Comparison of ENCODE assay signal across 32 mouse cellular contexts in genomic region chr2:64695974-64696373, GRCm38 (mm10).
DNase-seq lines count a peak whose midpoint lies in the region; ATAC-seq and TF ChIP-seq lines count a peak whose summit lies in the region.
"Had no signal": no experiment of that assay in that cellular context is flagged by ENCODE, and none has a peak within 500 bp of the region (broad histone marks: within the 10 kb centered on the region; RNA-seq: fewer than 3 reads in every experiment).

No protein-coding gene starts in this region.

- H3K4me3 ChIP-seq in forebrain, embryonic 14.5 days (ENCODE audit: low read depth, low read length): no peak overlapping the region
- no peak overlapping the region for H3K4me3 ChIP-seq in forebrain, embryonic 11.5 days (ENCODE audit: low read depth, low read length)
- no peak overlapping the region for H3K4me3 ChIP-seq in forebrain, postnatal 0 days (ENCODE audit: low read depth, low read length)
- H3K4me3 ChIP-seq: embryonic facial prominence, embryonic 10.5 days; embryonic facial prominence, embryonic 13.5 days; erythroblast, embryonic 14.5 days; gastrocnemius, adult 2 months; heart, embryonic 10.5 days; heart, embryonic 13.5 days had no signal

- DNase-seq in forebrain, embryonic 14.5 days (ENCODE audit: low spot score): peak; percentile 51
- DNase-seq in forebrain, embryonic 11.5 days (ENCODE audit: low spot score): no peak
- DNase-seq in layer of hippocampus, adult 18-20 months (ENCODE audit: low spot score in 2 of 2): peak; percentile 3 to 37
- no peak for DNase-seq in layer of hippocampus, postnatal 10 days (ENCODE audit: low spot score in 2 of 2)
- peak; percentile 21 for DNase-seq in forebrain, postnatal 0 days
- peak; percentile 20 to 26 for DNase-seq in layer of hippocampus, postnatal 36 days
- no peak for DNase-seq in adrenal gland, adult 8-10 months
- DNase-seq in Muller cell, postnatal 12 days (ENCODE audit: inconsistent ontology term): no peak
- DNase-seq: adrenal gland, postnatal 10 days; adrenal gland, postnatal 36 days; B cell, adult 2 months; cerebellum, adult 11-12 months; cerebellum, adult 8-10 months; cerebellum, postnatal 36 days; embryo, embryonic 11 days; gastrocnemius, adult 2 months; gastrocnemius, postnatal 25 days; heart, adult 18-20 months; heart, postnatal 14 days; heart, postnatal 4 days; kidney, adult 18-20 months had no signal

- no peak overlapping the region for H3K27ac ChIP-seq in forebrain, embryonic 14.5 days (ENCODE audit: low read depth, low read length)
- no peak overlapping the region for H3K27ac ChIP-seq in forebrain, embryonic 11.5 days (ENCODE audit: low read depth, low read length)
- no peak overlapping the region for H3K27ac ChIP-seq in forebrain, postnatal 0 days (ENCODE audit: low read depth, low read length)
- H3K27ac ChIP-seq: embryonic facial prominence, embryonic 10.5 days; embryonic facial prominence, embryonic 13.5 days; gastrocnemius, adult 2 months; heart, embryonic 10.5 days; heart, embryonic 13.5 days; hindbrain, embryonic 14.5 days; hindbrain, postnatal 0 days had no signal

- peak; percentile 55; the same call in 1 of the 2 replicates for ATAC-seq in forebrain, embryonic 14.5 days
- no peak for ATAC-seq in forebrain, embryonic 11.5 days (replicated peaks; ENCODE audit: low FRiP score)
- peak; percentile 64 for ATAC-seq in forebrain, postnatal 0 days
- ATAC-seq: hindbrain, postnatal 0 days; inflammation-experienced regulatory T-cells, adult 6 months; intestine, embryonic 16.5 days had no signal

- H3K27me3 ChIP-seq in forebrain, embryonic 14.5 days (replicated peaks; ENCODE audit: control insufficient read depth, insufficient read depth, low read length): no peaks in the 10 kb centered on the region
- H3K27me3 ChIP-seq in forebrain, embryonic 11.5 days (ENCODE audit: control insufficient read depth, insufficient read depth, low read length): no peaks in the 10 kb centered on the region
- H3K27me3 ChIP-seq in forebrain, postnatal 0 days (ENCODE audit: insufficient read depth, low read length): no peaks in the 10 kb centered on the region
- H3K27me3 ChIP-seq: CH12.LX; embryonic facial prominence, embryonic 13.5 days; heart, embryonic 13.5 days had no signal

- no peak for TF ChIP-seq CTCF in forebrain, postnatal 0 days (IDR thresholded peaks at IDR 0.05; ENCODE audit: low read depth)

- H3K9ac ChIP-seq in forebrain, embryonic 14.5 days (ENCODE audit: low read length): no peak overlapping the region
- H3K9ac ChIP-seq in forebrain, embryonic 11.5 days (ENCODE audit: low read length): no peak overlapping the region
- no peak overlapping the region for H3K9ac ChIP-seq in forebrain, postnatal 0 days
- H3K9ac ChIP-seq: embryonic facial prominence, embryonic 13.5 days; heart, embryonic 13.5 days; hindbrain, embryonic 14.5 days had no signal

- no peaks in the 10 kb centered on the region for H3K36me3 ChIP-seq in forebrain, embryonic 14.5 days (ENCODE audit: control insufficient read depth, insufficient read depth, low read length)
- H3K36me3 ChIP-seq in forebrain, embryonic 11.5 days (ENCODE audit: control insufficient read depth, insufficient read depth, low read length): no peaks in the 10 kb centered on the region
- H3K36me3 ChIP-seq in forebrain, postnatal 0 days (ENCODE audit: insufficient read depth): no peaks in the 10 kb centered on the region
- H3K36me3 ChIP-seq: embryonic facial prominence, embryonic 10.5 days; embryonic facial prominence, embryonic 13.5 days; G1E; heart, embryonic 10.5 days; heart, embryonic 13.5 days had no signal

- 71% methylated on average over 1 of the region's 1 CpGs for WGBS in forebrain, embryonic 14.5 days
- WGBS in forebrain, embryonic 11.5 days: 83% methylated on average over 1 of the region's 1 CpGs
- 59% methylated on average over 1 of the region's 1 CpGs for WGBS in forebrain, postnatal 0 days

- no peaks in the 10 kb centered on the region for H3K4me1 ChIP-seq in forebrain, embryonic 14.5 days (ENCODE audit: control insufficient read depth, insufficient read depth, low read length)
- H3K4me1 ChIP-seq in forebrain, embryonic 11.5 days (replicated peaks; ENCODE audit: control insufficient read depth, insufficient read depth, low read length): no peaks in the 10 kb centered on the region
- H3K4me1 ChIP-seq in forebrain, postnatal 0 days (ENCODE audit: insufficient read depth): no peaks in the 10 kb centered on the region
- H3K4me1 ChIP-seq: embryonic facial prominence, embryonic 10.5 days; embryonic facial prominence, embryonic 13.5 days; heart, embryonic 10.5 days; heart, embryonic 13.5 days had no signal

- H3K9me3 ChIP-seq in forebrain, embryonic 14.5 days (replicated peaks; ENCODE audit: control insufficient read depth, low read length): no peaks in the 10 kb centered on the region
- H3K9me3 ChIP-seq in forebrain, embryonic 11.5 days (ENCODE audit: control insufficient read depth, low read length): no peaks in the 10 kb centered on the region
- no peaks in the 10 kb centered on the region for H3K9me3 ChIP-seq in forebrain, postnatal 0 days (ENCODE audit: low read length)
- H3K9me3 ChIP-seq: embryonic facial prominence, embryonic 10.5 days; embryonic facial prominence, embryonic 13.5 days; G1E; heart, embryonic 10.5 days; heart, embryonic 13.5 days had no signal

- no peak overlapping the region for H3K4me2 ChIP-seq in forebrain, embryonic 14.5 days (ENCODE audit: low read length)
- H3K4me2 ChIP-seq in forebrain, embryonic 11.5 days (ENCODE audit: low read depth, low read length, severe bottlenecking): no peak overlapping the region
- H3K4me2 ChIP-seq in forebrain, postnatal 0 days (ENCODE audit: low read depth): no peak overlapping the region
- H3K4me2 ChIP-seq: embryonic facial prominence, embryonic 13.5 days; heart, embryonic 13.5 days; hindbrain, embryonic 14.5 days had no signal

Comparison
In these comparisons a context has a peak if more than half of its experiments do, and no peak if none do; other contexts are left out.
1. DNase-seq: peak in forebrain, embryonic 14.5 days (single experiment), layer of hippocampus, adult 18-20 months (2 of 2), forebrain, postnatal 0 days (single experiment) and layer of hippocampus, postnatal 36 days (2 of 2); none in forebrain, embryonic 11.5 days (single experiment), layer of hippocampus, postnatal 10 days (0 of 2), adrenal gland, adult 8-10 months (single experiment) and Muller cell, postnatal 12 days (single experiment).